Mouse (Mus musculus): ENCODE measurements around the gene Cpa1. TPM values are rescaled to one million over a fixed set of nuclear protein-coding genes. Genes with fewer than 3 reads are reported as not detected.

The Cpa1 gene
- total and polyA plus RNA-seq, 2 experiments from 2014 or later, result 0.51 to 0.60 TPM

DNA sequence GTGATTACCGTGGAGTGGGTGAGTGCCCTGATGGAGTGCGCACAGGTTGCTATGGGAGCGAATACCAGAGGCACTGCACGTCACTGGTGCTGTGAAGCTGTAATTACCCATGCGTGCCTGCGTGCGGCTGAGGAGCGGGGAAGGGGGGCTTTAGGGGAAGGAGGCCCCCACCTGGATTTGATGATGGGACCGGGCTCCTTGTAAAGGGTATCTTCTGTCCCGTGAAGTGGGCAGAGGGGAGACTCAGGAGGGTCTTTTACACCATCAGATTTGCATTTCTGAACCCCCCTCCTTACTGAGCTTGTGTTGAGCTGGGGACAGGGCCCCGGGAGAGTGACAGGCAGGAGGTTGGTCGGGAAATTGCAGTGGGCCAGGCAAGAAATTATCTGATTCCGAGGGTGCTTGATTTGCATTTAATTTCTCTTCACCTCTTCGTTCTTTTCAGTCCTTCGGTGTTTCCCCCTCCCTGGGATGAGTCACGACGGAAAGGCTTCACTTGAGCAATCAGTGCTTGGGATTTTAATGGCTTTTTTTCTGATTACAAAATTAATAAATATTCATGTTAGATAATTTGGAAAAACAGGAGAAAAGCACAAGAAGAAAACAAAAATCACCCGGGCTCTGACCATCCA lies 20.9 kb upstream of the Cpa1 start:
- ATAC-seq (ENCODE audit: low FRiP score) (peak; percentile 94), DNase-seq (ENCODE audit: low spot score) (peak; percentile 86)
- Histone ChIP-seq H3K9ac (replicated peaks; ENCODE audit: low read length, poor library complexity, severe bottlenecking) (0 out of 2 replicates have a peak overlapping the region, but pooled peaks have one; percentile 44), H3K4me1 (ENCODE audit: insufficient read depth, low read length) (peaks cover 7% of the 10 kb centered on the region; the same call in 1 of the 2 replicates), H3K27me3 (ENCODE audit: insufficient read depth, low read length) (no peaks in the 10 kb centered on the region), H3K27ac (ENCODE audit: low read depth, low read length) (peak overlapping the region; percentile 73), H3K9me3 (ENCODE audit: low read length) (no peaks in the 10 kb centered on the region), H3K4me2 (ENCODE audit: low read depth, low read length, poor library complexity, severe bottlenecking) (peak overlapping the region; percentile 50), H3K36me3 (ENCODE audit: insufficient read depth, low read length) (no peaks in the 10 kb centered on the region), H3K4me3 (ENCODE audit: low read depth, low read length) (peak overlapping the region; percentile 17; the same call in 1 of the 2 replicates)
- WGBS, result 3% methylated on average over 18 of the region's 18 CpGs
- TF ChIP-seq CTCF (IDR thresholded peaks at IDR 0.05), result peak; percentile 36

DNA sequence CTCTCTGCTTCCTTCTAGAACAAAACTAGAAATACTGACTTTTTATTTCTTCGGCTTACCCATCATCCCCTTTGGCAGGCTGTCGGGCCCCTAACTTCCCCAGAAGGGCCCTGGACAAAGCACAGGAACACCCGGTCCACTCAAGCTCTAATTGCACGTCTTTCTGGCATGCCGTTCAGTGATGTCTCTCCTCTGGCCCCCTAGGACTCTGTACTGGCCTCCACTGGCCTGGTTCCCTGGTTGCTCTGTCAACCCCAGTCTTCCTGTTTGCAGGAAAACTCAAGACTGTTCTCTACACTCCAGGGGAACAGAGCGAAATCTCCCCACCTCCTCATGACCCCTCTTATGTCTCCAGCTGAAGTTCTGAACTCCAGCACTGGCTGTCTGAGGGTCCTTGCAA lies 20.3 kb upstream of the Cpa1 start:
- Histone ChIP-seq H3K36me3 (ENCODE audit: insufficient read depth, low read length) (no peaks in the 10 kb centered on the region), H3K9me3 (ENCODE audit: low read length) (no peaks in the 10 kb centered on the region), H3K9ac (replicated peaks; ENCODE audit: low read length, poor library complexity, severe bottlenecking) (no peak overlapping the region), H3K4me3 (ENCODE audit: low read depth, low read length) (no peak overlapping the region), H3K4me1 (ENCODE audit: insufficient read depth, low read length) (peaks cover 7% of the 10 kb centered on the region; the same call in 1 of the 2 replicates), H3K27ac (ENCODE audit: low read depth, low read length) (peak overlapping the region; percentile 18; the same call in 1 of the 2 replicates), H3K4me2 (ENCODE audit: low read depth, low read length, poor library complexity, severe bottlenecking) (no peak overlapping the region), H3K27me3 (ENCODE audit: insufficient read depth, low read length) (no peaks in the 10 kb centered on the region)
- DNase-seq (ENCODE audit: low spot score), result no peak
- 20% methylated on average over 6 of the region's 6 CpGs for WGBS
- no peak for TF ChIP-seq CTCF (IDR thresholded peaks at IDR 0.05)
- no peak for ATAC-seq (ENCODE audit: low FRiP score)

DNA sequence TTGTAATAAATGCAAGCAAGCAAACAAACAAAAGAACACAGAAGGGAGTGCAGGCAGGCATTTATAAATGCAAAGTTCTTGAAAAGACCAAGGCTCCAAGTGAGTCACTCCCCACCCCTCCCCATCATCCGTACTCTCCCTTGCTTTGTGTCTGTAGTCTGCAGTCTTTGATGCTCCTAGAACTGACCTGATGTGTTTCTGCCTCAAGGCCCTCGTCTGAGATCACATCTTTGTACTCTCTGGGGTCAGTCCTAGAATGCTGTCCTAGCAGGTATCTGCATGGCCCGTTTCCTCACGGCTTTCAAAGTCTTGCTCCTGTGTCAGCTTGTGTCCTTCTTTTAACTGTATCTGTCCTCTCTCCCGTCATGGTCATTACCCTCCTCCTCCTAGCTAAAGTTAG lies 19.4 kb upstream of the Cpa1 start:
- WGBS, result 65% methylated on average over 5 of the region's 5 CpGs
- no peaks in the 10 kb centered on the region for H3K27me3 ChIP-seq (ENCODE audit: insufficient read depth, low read length)
- no peak for TF ChIP-seq CTCF (IDR thresholded peaks at IDR 0.05)
- H3K9me3 ChIP-seq (ENCODE audit: low read length), result no peaks in the 10 kb centered on the region
- H3K4me1 ChIP-seq (ENCODE audit: insufficient read depth, low read length), result peaks cover 7% of the 10 kb centered on the region; the same call in 1 of the 2 replicates
- DNase-seq (ENCODE audit: low spot score), result no peak
- no peak overlapping the region for H3K4me2 ChIP-seq (ENCODE audit: low read depth, low read length, poor library complexity, severe bottlenecking)
- no peak overlapping the region for H3K9ac ChIP-seq (replicated peaks; ENCODE audit: low read length, poor library complexity, severe bottlenecking)
- H3K27ac ChIP-seq (ENCODE audit: low read depth, low read length), result no peak overlapping the region
- no peak for ATAC-seq (ENCODE audit: low FRiP score)
- no peak overlapping the region for H3K4me3 ChIP-seq (ENCODE audit: low read depth, low read length)
- H3K36me3 ChIP-seq (ENCODE audit: insufficient read depth, low read length), result no peaks in the 10 kb centered on the region

DNA sequence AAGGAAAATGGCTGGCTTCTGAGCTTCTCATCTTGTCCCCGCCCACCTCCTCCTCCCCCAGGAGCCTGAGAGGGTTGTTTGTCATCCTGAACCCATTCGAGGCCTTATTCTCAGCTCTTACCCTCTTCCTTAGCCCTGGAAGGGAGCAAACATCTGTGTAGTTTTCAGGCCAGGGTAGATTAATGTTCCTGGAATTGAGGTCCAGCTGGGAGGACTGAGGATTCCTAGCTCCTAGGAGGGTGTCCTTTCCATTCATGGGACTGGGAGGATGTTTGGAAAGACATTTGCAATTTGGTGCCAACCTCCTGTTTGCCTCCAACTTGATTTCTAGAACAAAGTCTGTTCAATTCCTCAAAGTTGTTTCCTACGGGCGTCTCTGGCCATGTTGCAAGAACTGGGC lies 18.4 kb upstream of the Cpa1 start:
- WGBS, result 86% methylated on average over 4 of the region's 4 CpGs
- DNase-seq (ENCODE audit: low spot score), result no peak
- no peak for ATAC-seq (ENCODE audit: low FRiP score)
- peaks cover 7% of the 10 kb centered on the region; the same call in 1 of the 2 replicates for H3K4me1 ChIP-seq (ENCODE audit: insufficient read depth, low read length)
- no peaks in the 10 kb centered on the region for H3K36me3 ChIP-seq (ENCODE audit: insufficient read depth, low read length)
- no peak for TF ChIP-seq CTCF (IDR thresholded peaks at IDR 0.05)
- H3K4me3 ChIP-seq (ENCODE audit: low read depth, low read length), result no peak overlapping the region
- H3K27me3 ChIP-seq (ENCODE audit: insufficient read depth, low read length), result no peaks in the 10 kb centered on the region
- H3K9me3 ChIP-seq (ENCODE audit: low read length), result no peaks in the 10 kb centered on the region
- no peak overlapping the region for H3K4me2 ChIP-seq (ENCODE audit: low read depth, low read length, poor library complexity, severe bottlenecking)
- no peak overlapping the region for H3K27ac ChIP-seq (ENCODE audit: low read depth, low read length)
- H3K9ac ChIP-seq (replicated peaks; ENCODE audit: low read length, poor library complexity, severe bottlenecking), result no peak overlapping the region

DNA sequence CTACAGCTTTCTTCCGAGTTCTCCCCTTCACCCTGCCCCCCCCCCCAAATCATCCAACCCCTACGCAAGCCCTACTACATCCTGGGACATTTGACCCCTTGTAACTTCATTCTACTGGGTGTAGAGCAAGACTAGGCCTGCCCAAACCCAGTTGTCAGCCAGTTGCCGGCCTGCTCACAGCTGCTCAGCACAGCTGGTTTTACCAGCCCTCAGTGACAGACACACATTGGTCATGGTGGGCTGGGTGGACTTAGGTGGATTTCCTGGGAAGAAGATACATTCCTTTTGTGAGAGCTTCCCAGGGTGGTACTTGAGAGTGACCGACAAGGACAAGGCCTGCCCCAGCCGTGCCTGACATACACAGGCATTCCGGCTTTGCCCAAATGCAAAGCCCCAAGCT lies 18.0 kb upstream of the Cpa1 start:
- Histone ChIP-seq H3K4me1 (ENCODE audit: insufficient read depth, low read length) (peaks cover 7% of the 10 kb centered on the region; the same call in 1 of the 2 replicates), H3K9ac (replicated peaks; ENCODE audit: low read length, poor library complexity, severe bottlenecking) (no peak overlapping the region), H3K4me2 (ENCODE audit: low read depth, low read length, poor library complexity, severe bottlenecking) (no peak overlapping the region), H3K36me3 (ENCODE audit: insufficient read depth, low read length) (no peaks in the 10 kb centered on the region), H3K4me3 (ENCODE audit: low read depth, low read length) (no peak overlapping the region), H3K27me3 (ENCODE audit: insufficient read depth, low read length) (no peaks in the 10 kb centered on the region), H3K27ac (ENCODE audit: low read depth, low read length) (no peak overlapping the region), H3K9me3 (ENCODE audit: low read length) (no peaks in the 10 kb centered on the region)
- 89% methylated on average over 6 of the region's 6 CpGs for WGBS
- TF ChIP-seq CTCF (IDR thresholded peaks at IDR 0.05), result no peak
- DNase-seq (ENCODE audit: low spot score) (no peak), ATAC-seq (ENCODE audit: low FRiP score) (no peak)

DNA sequence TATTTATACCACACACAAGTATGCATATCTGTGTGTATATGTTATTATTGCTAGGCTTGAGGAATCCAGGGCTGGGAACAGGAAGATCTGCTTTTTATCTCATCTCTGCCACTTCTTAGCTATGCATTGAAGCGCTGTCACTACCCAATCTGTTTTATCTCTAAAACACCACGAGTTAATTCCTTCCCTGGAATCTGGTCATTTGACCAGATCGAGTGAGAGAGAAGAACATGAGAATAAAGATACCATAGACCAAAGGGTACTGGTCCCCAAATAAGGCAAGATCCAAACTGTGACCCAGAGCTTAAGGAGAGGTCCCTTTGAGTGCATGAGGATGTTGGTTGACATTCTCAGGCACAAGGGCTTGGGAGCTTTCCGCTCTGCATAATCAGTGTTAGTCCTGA lies 17.0 kb upstream of the Cpa1 start:
- Histone ChIP-seq H3K9me3 (ENCODE audit: low read length) (no peaks in the 10 kb centered on the region), H3K9ac (replicated peaks; ENCODE audit: low read length, poor library complexity, severe bottlenecking) (no peak overlapping the region), H3K4me2 (ENCODE audit: low read depth, low read length, poor library complexity, severe bottlenecking) (no peak overlapping the region), H3K36me3 (ENCODE audit: insufficient read depth, low read length) (no peaks in the 10 kb centered on the region), H3K4me3 (ENCODE audit: low read depth, low read length) (no peak overlapping the region), H3K27ac (ENCODE audit: low read depth, low read length) (no peak overlapping the region), H3K27me3 (ENCODE audit: insufficient read depth, low read length) (no peaks in the 10 kb centered on the region), H3K4me1 (ENCODE audit: insufficient read depth, low read length) (peaks cover 6% of the 10 kb centered on the region; the same call in 1 of the 2 replicates)
- WGBS, result 78% methylated on average over 4 of the region's 4 CpGs
- ATAC-seq (ENCODE audit: low FRiP score) (no peak), DNase-seq (ENCODE audit: low spot score) (no peak)
- no peak for TF ChIP-seq CTCF (IDR thresholded peaks at IDR 0.05)

Measured in midbrain, postnatal 0 days (tissue).